Mouse (Mus musculus): ENCODE data around the gene Gm17409. TPM values are rescaled to one million over a fixed set of nuclear protein-coding genes. Genes with fewer than 3 reads are reported as not detected.

Gene Gm17409
- polyA plus RNA-seq, 1 experiment from 2014 or later, result not detected

DNA sequence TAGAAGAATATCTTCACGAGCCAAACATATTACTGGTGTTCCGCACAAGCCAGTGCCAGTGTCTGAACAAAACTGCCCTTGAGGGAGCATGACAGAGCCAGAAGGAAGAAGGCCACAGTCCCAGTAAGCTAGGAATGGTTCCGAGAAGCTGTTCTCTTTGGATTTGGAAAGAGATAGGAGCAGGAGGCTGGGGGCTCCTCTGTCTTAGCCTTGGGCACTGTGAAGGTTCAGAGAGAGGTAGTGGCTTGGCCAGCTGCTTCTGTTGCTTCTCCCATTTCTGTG, 17.3 kb downstream of the Gm17409 start:
- H3K4me3 ChIP-seq, result no peak overlapping the region
- H3K36me3 ChIP-seq, result no peaks in the 10 kb centered on the region
- no peaks in the 10 kb centered on the region for H3K9me3 ChIP-seq (replicated peaks)
- 87% methylated on average over 3 of the region's 3 CpGs for WGBS
- H3K4me1 ChIP-seq, result peaks cover 28% of the 10 kb centered on the region
- no peaks in the 10 kb centered on the region for H3K27me3 ChIP-seq (ENCODE audit: low read depth, poor library complexity, severe bottlenecking)
- H3K27ac ChIP-seq, result peak overlapping the region; percentile 39; the same call in 1 of the 2 replicates
- DNase-seq (ENCODE audit: low spot score), result no peak

DNA sequence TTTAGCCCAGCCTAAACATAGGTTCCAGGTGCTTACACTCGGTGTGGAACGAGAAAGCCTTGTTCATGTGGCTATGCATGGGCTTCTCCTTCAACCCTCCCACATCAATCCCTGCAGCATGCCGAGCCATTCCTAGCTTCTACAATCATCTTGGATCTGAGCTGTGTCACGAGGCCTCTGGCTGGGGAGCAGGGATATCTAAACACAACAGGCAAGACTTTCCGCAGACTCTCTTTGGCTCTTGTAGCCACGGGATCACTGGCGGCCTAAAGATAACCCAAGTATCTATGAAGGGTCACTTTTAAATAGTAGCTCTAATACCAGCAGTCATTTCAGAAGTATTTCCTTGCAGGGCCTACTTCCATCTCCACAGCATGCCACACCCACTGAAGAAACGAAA, 18.5 kb downstream of the Gm17409 start:
- Histone ChIP-seq H3K36me3 (no peaks in the 10 kb centered on the region), H3K4me3 (no peak overlapping the region), H3K9me3 (replicated peaks) (no peaks in the 10 kb centered on the region), H3K27me3 (ENCODE audit: low read depth, poor library complexity, severe bottlenecking) (no peaks in the 10 kb centered on the region), H3K27ac (no peak overlapping the region), H3K4me1 (peaks cover 28% of the 10 kb centered on the region)
- 91% methylated on average over 8 of the region's 8 CpGs for WGBS
- no peak for DNase-seq (ENCODE audit: low spot score)

DNA sequence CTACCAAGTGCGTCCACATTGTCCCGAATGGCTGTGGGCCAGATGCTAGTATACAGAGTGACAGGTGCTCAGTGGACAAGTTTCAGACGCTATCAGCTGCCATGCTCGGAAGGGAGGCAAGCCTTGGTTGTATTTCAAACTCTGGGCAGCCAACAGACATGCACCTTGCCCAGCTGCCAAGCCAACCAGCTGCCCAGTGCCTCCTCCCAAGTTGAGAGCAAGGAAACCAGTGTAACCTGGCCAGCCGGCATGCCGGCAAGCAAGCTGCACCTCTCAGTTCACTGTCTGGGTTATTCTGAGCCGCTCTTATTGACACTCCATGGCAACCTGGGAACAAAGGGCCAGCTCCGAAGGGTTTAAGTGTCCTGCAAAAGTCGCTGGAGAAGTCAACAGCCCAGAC, 19.4 kb downstream of the Gm17409 start:
- 94% methylated on average over 9 of the region's 9 CpGs for WGBS
- peaks cover 28% of the 10 kb centered on the region for H3K4me1 ChIP-seq
- H3K27ac ChIP-seq, result no peak overlapping the region
- no peaks in the 10 kb centered on the region for H3K27me3 ChIP-seq (ENCODE audit: low read depth, poor library complexity, severe bottlenecking)
- H3K36me3 ChIP-seq, result no peaks in the 10 kb centered on the region
- no peak for DNase-seq (ENCODE audit: low spot score)
- no peaks in the 10 kb centered on the region for H3K9me3 ChIP-seq (replicated peaks)
- H3K4me3 ChIP-seq, result no peak overlapping the region

DNA sequence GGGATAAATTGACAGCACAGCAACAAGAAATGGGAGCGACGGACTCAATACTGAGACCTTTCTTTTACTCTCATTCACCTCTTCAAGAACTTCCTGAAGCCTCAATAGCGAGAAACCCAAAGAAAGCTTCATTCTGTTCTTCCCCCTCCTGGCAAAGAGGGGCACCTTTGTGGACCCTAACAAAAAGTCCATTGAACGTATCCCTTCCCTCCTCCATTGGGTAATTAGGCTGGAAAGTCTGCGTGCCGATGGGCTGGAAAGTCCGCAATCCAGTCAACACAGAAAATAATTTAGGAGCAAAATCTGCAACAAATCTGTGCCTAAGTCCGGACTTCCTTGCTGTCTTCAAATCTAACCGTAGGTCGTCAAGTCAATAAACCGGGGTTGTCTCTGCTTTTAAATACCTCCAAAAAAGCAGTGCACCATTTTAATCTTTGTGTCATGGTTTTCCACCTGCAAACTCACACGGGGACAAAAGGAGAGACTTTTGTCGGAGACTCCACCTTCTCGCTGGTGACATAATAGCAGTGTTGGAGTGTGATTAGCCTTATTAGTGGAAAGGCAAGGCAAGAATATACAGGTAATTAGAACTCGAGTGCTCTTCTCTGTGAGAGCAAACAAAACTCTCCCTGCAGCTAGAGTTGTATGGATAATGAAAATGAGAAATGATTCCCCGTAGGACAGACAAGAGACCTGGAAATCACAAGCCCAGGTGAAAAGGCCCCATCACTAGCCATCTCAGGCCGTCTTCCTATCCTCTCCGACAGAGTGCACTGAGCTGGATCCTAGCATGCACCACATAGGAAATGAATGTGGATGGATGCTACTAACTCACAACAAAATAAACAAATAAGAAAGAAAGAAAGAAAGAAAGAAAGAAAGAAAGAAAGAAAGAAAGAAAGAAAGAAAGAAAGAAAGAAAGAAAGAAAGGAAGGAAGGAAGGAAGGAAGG, 24.0 kb downstream of the Gm17409 start:
- Histone ChIP-seq H3K36me3 (peaks cover 6% of the 10 kb centered on the region; the same call in 1 of the 2 replicates), H3K27me3 (ENCODE audit: low read depth, poor library complexity, severe bottlenecking) (no peaks in the 10 kb centered on the region), H3K4me1 (no peaks in the 10 kb centered on the region), H3K4me3 (no peak overlapping the region), H3K27ac (no peak overlapping the region), H3K9me3 (replicated peaks) (no peaks in the 10 kb centered on the region)
- whole genome bisulfite sequencing, result 88% methylated on average over 18 of the region's 18 CpGs
- DNase-seq (ENCODE audit: low spot score), result no peak

DNA sequence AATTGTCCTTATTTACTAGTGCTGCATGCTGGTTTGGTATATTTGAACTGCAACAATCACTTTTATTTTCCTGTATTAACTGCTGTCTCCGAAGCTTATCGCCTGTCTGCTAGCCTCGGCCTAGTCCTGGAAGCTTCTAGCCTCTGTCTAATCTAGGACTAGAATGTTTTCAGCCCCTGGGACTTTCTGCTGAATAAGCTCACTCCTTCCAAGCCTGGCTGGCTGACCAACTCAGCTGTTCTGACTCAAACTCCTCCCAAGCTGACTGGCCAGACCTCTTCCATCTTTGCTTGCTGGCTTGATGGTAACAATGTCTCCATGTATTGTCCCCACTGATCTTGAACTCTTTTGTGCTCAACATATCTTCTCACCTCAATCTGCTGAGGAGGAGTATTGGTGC, 25.4 kb downstream of the Gm17409 start:
- WGBS, result 90% methylated on average over 3 of the region's 3 CpGs
- Histone ChIP-seq H3K27ac (no peak overlapping the region), H3K36me3 (peaks cover 6% of the 10 kb centered on the region; the same call in 1 of the 2 replicates), H3K4me1 (no peaks in the 10 kb centered on the region), H3K27me3 (ENCODE audit: low read depth, poor library complexity, severe bottlenecking) (no peaks in the 10 kb centered on the region), H3K9me3 (replicated peaks) (no peaks in the 10 kb centered on the region), H3K4me3 (no peak overlapping the region)
- DNase-seq (ENCODE audit: low spot score), result no peak

DNA sequence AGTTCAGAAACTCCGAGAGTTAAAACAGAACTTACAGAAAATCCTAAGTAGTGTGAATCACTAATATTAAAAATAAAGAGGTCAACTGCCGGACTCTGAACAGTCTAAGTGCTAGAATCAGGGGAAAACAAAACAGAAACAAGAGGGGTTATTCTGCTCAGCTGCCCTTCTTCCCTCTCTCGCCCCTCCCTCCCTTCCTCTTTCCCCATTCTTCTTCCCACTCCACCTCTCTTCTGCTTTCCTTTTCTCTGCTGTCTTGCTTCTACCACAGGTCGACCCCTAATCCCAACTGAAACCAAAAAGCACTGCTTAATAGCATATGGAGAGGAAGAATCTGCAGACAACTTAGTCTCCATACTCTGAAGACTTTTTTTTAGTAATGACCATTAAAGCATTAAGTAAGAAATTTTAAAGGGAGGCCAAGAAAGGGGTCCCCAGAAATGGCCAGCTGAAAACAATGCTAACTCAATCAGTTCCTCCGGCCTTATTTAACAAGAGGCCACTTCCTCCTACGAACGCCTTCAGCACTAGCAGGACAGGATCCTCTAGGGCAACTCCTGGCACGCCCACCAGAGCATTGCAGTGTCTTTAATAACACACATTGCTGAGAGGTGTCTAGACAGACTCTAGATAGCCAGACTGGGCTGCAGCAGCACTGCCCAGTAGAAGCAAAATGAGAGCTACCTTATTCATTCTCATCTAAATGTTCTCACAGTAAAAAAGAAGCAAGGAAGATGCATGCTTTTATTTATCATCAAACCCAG, 26.9 kb downstream of the Gm17409 start:
- no peaks in the 10 kb centered on the region for H3K4me1 ChIP-seq
- H3K4me3 ChIP-seq, result no peak overlapping the region
- peaks cover 6% of the 10 kb centered on the region; the same call in 1 of the 2 replicates for H3K36me3 ChIP-seq
- 79% methylated on average over 8 of the region's 8 CpGs for WGBS
- H3K27ac ChIP-seq, result no peak overlapping the region
- DNase-seq (ENCODE audit: low spot score), result no peak
- H3K9me3 ChIP-seq (replicated peaks), result no peaks in the 10 kb centered on the region
- no peaks in the 10 kb centered on the region for H3K27me3 ChIP-seq (ENCODE audit: low read depth, poor library complexity, severe bottlenecking)

DNA sequence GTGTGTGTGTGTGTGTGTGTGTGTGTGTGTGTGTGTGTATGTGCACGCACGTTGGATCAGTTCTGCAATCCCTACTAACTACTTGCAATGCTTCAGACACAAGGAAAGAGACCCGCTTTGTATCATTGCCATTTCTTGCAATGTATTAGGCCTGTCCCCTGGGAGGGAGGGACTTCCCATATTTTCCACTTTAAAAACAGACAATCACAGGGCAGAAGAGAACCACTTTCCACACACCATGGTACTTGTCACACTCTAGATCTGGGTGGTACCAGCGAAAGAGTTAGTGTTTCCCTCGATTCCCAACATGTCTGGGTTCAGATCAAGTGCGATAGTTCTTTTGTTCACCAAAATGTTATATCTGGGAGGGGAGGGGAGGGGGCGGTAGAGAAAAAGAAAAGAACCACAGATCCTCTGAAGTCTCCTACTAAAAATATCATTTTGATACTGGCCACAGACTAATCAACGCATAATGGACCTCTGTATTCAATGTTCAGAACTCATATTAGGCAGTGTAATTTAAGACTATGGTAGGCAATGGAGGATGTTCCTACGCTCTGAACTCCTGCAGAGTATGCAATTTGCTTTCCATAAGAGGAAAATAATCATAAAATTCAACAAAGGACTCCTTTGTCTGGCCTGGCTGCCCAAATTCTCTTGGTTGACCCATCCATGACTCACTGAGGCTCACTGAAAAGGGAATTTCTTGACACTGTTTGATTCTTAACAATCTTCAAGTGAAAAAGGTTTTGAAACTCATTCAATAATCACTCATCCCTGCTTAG, 35.6 kb downstream of the Gm17409 start:
- Histone ChIP-seq H3K36me3 (0 out of 2 replicates have a peak, but pooled peaks cover 2% of the 10 kb centered on the region), H3K4me1 (0 out of 2 replicates have a peak, but pooled peaks cover 2% of the 10 kb centered on the region), H3K27me3 (ENCODE audit: low read depth, poor library complexity, severe bottlenecking) (no peaks in the 10 kb centered on the region), H3K27ac (no peak overlapping the region), H3K4me3 (no peak overlapping the region), H3K9me3 (replicated peaks) (no peaks in the 10 kb centered on the region)
- no peak for DNase-seq (ENCODE audit: low spot score)
- 91% methylated on average over 9 of the region's 9 CpGs for whole genome bisulfite sequencing

DNA sequence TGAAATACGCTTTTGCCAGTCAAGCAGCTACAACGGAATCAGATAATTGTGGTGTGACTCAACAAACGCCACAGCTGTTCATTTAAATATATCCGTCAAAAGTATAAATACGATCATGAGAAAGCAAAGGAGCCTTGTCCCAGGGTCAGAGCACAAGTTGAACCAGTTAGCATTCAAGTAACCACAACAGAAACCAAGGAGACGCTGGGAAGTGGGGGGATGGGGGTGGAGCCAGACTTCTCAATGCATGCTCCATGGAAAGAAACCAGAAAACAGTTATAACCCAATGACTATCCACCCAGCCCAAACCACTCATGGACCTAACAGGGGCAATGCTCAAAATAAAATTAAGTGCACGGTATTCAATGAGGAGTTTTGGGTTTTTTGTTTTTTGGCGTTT, 40.3 kb downstream of the Gm17409 start:
- 84% methylated on average over 8 of the region's 8 CpGs for WGBS
- H3K27ac ChIP-seq, result no peak overlapping the region

DNA sequence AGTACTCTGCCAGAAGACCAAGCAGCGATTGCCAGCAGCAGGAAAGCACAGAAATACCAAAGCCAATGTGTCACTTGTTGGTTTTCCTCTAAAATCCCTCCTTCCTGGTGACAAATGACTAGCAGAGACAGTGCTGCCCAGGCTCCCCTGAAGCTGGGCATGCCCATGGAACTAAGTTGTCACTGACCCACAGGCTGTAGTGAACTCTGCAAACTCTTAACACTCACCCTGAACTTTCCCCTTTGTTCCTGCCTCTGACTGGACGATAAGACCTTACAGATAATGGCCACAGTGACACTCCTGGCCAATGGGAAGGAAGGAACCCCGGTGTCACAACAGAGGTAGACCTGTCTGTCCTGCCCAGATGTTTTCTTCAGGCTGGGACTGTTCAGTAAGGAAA, 43.3 kb downstream of the Gm17409 start:
- Histone ChIP-seq H3K27me3 (ENCODE audit: low read depth, poor library complexity, severe bottlenecking) (no peaks in the 10 kb centered on the region), H3K27ac (no peak overlapping the region), H3K36me3 (no peaks in the 10 kb centered on the region), H3K4me3 (no peak overlapping the region), H3K9me3 (replicated peaks) (no peaks in the 10 kb centered on the region), H3K4me1 (peaks cover 13% of the 10 kb centered on the region)
- DNase-seq (ENCODE audit: low spot score), result no peak
- 81% methylated on average over 3 of the region's 3 CpGs for WGBS

More for the DNA sequence above, 40.3 kb downstream of the Gm17409 start:
- H3K9me3 ChIP-seq (replicated peaks), result no peaks in the 10 kb centered on the region
- no peaks in the 10 kb centered on the region for H3K27me3 ChIP-seq (ENCODE audit: low read depth, poor library complexity, severe bottlenecking)
- 0 out of 2 replicates have a peak, but pooled peaks cover 6% of the 10 kb centered on the region for H3K4me1 ChIP-seq
- no peak for DNase-seq (ENCODE audit: low spot score)
- no peak overlapping the region for H3K4me3 ChIP-seq
- H3K36me3 ChIP-seq, result 0 out of 2 replicates have a peak, but pooled peaks cover 2% of the 10 kb centered on the region

DNA sequence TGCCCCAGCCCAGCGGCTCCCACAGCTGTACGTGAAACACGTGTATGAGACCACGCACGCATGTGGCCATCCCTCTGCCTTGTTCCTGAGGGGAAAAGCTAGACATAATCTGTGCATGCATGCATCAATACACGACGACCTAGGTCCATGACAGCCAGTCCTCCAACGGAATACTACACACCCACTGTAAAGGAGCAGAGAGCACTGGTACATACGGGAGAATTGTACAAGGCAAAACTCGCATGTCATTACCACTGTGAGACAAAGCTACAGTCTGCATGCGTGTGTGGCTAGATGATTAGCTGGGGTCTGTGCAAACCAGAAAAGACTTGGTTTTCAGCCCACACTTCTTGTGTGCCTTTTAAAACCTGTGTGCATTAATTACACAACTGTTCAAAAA, 44.6 kb downstream of the Gm17409 start:
- Histone ChIP-seq H3K36me3 (no peaks in the 10 kb centered on the region), H3K4me3 (no peak overlapping the region), H3K27ac (no peak overlapping the region), H3K27me3 (ENCODE audit: low read depth, poor library complexity, severe bottlenecking) (no peaks in the 10 kb centered on the region), H3K9me3 (replicated peaks) (no peaks in the 10 kb centered on the region), H3K4me1 (peaks cover 13% of the 10 kb centered on the region)
- 96% methylated on average over 11 of the region's 11 CpGs for WGBS
- no peak for DNase-seq (ENCODE audit: low spot score)

DNA sequence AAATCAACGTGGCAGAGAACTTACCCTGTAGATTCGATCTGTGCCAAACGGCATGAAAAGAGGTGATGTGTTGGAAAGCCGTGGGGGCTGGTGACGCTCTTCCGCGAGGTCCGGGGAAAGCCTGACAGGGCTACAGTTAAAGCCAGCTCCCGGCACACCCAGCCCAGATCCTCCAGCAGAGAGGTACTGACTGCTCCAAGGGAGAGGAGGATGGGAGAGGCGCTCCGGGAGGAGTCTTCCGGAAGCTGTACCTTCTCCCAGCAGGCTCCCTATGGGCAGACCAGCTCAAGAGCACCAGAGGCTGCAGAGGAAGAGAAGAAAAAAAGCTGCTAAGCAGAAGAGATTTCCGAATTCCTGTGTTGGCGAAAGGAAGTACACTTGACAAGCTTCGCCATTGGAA, 46.1 kb downstream of the Gm17409 start:
- no peak overlapping the region for H3K27ac ChIP-seq

DNA sequence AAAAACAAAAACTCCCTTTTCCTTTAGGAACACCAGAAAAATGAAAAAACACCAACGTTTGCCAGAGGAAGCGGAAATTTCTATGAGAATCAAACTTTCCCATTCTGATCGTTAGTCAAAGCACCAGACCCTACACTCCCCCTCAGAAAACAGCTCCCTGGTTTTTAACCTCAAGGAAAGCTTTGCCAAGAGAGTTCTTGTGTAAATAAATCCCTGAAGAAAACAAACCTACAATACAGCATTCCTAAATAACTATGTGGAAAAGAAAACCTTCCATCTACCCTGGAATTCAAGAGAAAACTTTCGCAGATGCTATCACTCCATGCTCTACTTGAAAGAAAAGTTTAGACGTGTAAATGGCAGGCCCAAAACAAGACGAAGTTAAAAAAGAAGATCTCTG, 47.0 kb downstream of the Gm17409 start:
- H3K36me3 ChIP-seq, result no peaks in the 10 kb centered on the region
- WGBS, result 72% methylated on average over 6 of the region's 6 CpGs
- no peaks in the 10 kb centered on the region for H3K9me3 ChIP-seq (replicated peaks)
- DNase-seq (ENCODE audit: low spot score), result no peak
- H3K4me1 ChIP-seq, result peaks cover 11% of the 10 kb centered on the region
- H3K27me3 ChIP-seq (ENCODE audit: low read depth, poor library complexity, severe bottlenecking), result no peaks in the 10 kb centered on the region
- H3K27ac ChIP-seq, result no peak overlapping the region
- no peak overlapping the region for H3K4me3 ChIP-seq

More for the DNA sequence above, 46.1 kb downstream of the Gm17409 start:
- peaks cover 11% of the 10 kb centered on the region for H3K4me1 ChIP-seq
- no peaks in the 10 kb centered on the region for H3K27me3 ChIP-seq (ENCODE audit: low read depth, poor library complexity, severe bottlenecking)
- no peaks in the 10 kb centered on the region for H3K9me3 ChIP-seq (replicated peaks)
- no peak overlapping the region for H3K4me3 ChIP-seq
- no peak for DNase-seq (ENCODE audit: low spot score)
- whole genome bisulfite sequencing, result 32% methylated on average over 15 of the region's 15 CpGs
- H3K36me3 ChIP-seq, result no peaks in the 10 kb centered on the region

Measured in limb, embryonic 10.5 days (tissue).